Mouse (Mus musculus): ENCODE results near the gene Ssr2.
A peak's percentile ranks its signal among the peaks of the same experiment; 100 is the strongest.
"Not testable (repeated sequence)": the region's sequence is repeated elsewhere in the genome, so short reads cannot be mapped to it uniquely, and the experiment has no call there.

Gene Ssr2

DNA sequence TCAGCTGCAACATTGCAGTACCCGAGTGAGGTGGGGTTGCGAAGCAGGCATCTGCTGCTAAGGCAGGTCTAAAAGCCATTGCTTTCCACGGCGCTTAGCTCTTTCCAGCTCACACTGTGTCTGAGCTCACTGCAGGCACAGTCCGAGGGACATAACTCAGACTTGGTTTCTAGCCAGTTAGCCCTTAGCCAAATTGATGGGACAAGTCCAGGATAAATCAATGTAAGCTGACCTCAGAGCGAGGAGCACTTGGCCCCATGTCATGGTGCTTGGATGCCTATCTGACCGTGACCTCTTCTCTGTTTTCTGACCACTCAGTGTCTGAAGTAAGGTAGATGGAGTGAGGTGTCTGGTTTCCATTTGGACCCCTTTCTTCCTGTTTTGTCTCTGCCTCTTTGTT lies 11.7 kb upstream of the Ssr2 start:
- DNase-seq (ENCODE audit: low spot score in 2 of 2) = no peak

DNA sequence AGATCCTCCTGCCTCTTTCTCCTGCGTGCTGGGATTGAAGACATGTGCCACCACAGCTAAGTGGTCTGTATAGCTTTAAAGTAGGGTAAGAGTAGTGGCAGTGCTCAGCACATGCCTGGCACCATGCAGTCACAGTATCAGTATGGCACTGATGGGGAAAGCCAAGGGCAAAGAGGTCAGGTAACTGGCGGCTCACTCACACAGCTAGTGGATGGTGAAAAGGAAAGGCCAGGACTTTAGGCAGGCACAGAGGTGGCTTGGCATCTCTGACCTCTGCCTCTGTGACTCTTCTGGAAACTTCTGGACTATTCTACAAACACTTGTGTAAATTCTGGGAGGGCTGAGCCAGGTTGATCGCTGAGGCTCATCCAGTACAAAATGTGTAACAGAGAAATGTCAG lies 9.6 kb upstream of the Ssr2 start:
- DNase-seq (ENCODE audit: low spot score in 2 of 2) = no peak

DNA sequence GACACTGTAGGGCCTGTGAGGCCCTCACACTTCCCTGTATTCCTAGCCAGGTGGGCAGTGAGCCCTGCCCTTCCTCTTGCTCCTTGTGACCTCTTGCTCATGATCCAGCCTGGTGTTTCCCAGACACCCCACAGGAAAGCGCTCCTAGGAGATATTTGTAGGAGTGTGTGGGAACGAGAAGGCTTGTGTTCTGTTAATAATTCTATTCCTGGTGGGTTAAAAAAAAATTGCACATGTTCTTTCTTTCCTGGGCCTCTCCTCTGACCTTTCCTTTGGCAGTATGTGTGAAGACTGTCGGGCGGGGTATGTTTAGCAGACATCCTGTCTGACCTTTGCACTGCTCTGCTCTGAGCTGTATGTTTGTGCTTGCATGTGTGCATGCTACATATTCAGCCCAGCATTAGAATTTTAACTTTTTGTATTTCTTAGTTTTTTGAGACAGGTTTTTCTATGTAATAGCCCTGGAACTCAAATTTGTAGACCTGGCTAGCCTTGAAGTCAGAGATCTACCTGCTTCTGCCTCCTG lies 9.1 kb upstream of the Ssr2 start:
- no peak for DNase-seq (ENCODE audit: low spot score in 2 of 2)

DNA sequence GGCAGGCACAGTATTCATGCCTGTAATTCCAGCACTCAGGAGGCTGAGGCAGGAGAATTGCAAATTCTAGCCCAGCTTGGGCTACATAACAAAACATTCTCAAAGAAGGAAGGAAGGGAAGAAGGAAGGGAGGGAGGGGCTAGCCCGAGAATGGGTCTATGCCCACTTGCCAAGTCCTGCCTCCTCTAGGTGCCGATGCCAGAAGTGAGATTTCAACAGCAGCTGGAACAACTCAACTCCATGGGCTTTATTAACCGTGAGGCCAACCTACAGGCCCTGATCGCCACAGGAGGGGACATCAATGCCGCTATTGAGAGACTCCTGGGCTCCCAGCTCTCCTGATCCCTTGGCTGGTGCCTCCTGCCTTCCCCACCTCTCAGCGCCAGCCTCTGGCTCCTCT lies 7.8 kb upstream of the Ssr2 start:
- no peak for DNase-seq (ENCODE audit: low spot score in 2 of 2)

- no peak for DNase-seq (ENCODE audit: low spot score in 2 of 2)
Observed at GRCm38 (mm10) chr3:88568615-88569014, 7.1 kb upstream of the Ssr2 start.

DNA sequence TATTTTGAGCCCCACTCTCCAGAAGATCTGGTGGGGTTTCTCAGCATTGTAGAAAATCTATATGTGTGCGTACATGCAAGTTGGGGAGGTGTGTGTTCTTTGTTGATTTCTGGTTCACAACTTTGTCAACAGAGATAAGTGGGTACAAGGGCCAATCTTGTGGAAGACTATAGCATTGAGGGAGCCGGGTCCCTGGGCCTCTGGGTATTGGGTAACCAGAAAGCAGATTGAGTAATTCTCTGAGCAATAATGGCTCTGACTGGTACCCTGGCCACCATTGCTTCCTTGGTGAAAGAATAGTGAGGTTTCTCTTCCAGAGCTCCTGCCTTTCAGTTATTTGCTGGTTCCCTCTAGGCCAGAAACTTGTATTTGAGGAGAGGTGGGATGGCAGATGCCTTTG lies 6.6 kb upstream of the Ssr2 start:
- DNase-seq (ENCODE audit: low spot score in 2 of 2) = no peak

GRCm38 (mm10) chr3:88569694-88570093 lies 6.0 kb upstream of the Ssr2 start:
- DNase-seq (ENCODE audit: low spot score in 2 of 2) = no peak

GRCm38 (mm10) chr3:88570341-88570740 lies 5.3 kb upstream of the Ssr2 start:
- DNase-seq (ENCODE audit: low spot score in 2 of 2) = no peak

GRCm38 (mm10) chr3:88571856-88572255 lies 3.8 kb upstream of the Ssr2 start:
- DNase-seq (ENCODE audit: low spot score in 2 of 2) = no peak

GRCm38 (mm10) chr3:88572835-88573234 lies 2.8 kb upstream of the Ssr2 start:
- no peak for DNase-seq (ENCODE audit: low spot score in 2 of 2)

GRCm38 (mm10) chr3:88573810-88574209 lies 1.9 kb upstream of the Ssr2 start:
- no peak for DNase-seq (ENCODE audit: low spot score in 2 of 2)

DNA sequence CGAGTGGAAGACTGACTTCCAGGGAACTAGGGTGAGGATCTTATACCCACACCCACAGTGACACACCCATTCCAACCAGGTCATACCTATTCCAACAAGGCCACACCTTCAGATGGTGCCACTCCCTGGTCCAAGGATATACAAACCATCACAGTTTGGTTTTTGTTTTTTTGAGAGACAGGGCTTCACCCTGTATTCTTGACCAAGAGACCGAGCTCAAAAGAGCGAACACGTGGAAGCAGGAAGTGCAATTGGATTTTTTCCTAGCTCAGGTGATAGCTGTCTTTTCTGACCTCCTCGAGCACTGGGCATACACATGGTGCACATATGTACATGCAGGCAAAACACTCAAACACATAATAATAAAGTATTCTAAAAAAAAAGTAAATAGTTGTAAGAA lies 2.2 kb downstream of the Ssr2 start:
- not testable (repeated sequence) for DNase-seq (ENCODE audit: low spot score in 2 of 2)

- DNase-seq (ENCODE audit: low spot score in 2 of 2) = no peak
Observed at GRCm38 (mm10) chr3:88578498-88579424, 3.1 kb downstream of the Ssr2 start.

DNA sequence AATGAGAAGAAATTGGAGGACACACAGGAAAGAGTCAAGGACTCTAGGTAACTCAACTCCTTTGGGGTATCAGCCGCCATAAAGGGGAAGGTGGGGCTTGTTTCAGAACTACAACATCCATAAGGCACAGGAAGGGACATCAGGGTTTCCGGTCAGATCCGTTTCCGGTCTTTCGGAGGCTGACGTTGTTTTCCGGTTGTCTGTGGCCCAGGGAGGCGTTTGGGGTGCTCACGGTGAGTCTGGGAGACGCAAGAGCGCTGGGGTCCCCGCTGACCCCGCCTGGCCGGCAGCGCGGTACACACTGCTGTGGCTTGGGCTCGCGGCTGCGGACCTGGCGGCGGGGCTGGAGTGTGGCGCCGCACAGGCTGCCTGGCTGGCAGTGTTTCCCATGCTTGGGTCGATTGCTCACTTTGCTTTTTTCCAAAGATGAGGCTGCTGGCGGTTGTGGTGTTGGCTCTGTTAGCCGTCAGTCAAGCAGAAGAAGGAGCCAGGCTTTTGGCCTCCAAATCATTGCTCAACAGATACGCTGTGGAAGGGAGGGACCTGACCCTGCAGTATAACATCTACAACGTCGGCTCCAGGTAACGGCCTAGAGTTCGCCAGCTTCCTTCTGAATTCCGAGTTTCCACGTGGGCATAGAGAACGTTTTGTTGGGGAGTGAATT lies 3.9 kb downstream of the Ssr2 start:
- peak in 1 of 2 experiments; percentile 69 for DNase-seq (ENCODE audit: low spot score in 2 of 2)

- no peak for DNase-seq (ENCODE audit: low spot score in 2 of 2)
Observed at GRCm38 (mm10) chr3:88585769-88586168, 10.1 kb downstream of the Ssr2 start.

- DNase-seq (ENCODE audit: low spot score in 2 of 2) = no peak
Observed at GRCm38 (mm10) chr3:88586640-88587039, 11.0 kb downstream of the Ssr2 start.

DNA sequence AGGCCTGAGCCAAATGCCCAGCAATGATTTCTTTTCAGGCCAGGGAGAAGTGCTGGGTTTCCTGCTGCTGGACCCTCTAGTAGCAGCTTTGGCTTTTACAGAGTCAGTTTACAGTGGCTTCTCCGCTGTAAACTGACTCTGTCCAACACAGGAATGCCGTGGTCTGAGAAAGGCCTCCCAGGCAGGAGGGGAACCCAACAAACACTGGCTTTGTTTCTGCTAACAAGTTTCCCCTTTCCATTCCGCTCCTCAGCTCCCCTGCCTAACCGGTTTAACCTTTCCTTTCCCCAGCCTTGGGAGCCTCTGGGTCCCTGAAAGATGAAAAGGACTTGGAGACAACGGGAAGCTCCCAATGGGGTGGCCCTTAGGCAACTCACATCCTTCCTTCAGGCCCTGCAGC lies 14.6 kb downstream of the Ssr2 start:
- no peak for DNase-seq (ENCODE audit: low spot score in 2 of 2)

DNA sequence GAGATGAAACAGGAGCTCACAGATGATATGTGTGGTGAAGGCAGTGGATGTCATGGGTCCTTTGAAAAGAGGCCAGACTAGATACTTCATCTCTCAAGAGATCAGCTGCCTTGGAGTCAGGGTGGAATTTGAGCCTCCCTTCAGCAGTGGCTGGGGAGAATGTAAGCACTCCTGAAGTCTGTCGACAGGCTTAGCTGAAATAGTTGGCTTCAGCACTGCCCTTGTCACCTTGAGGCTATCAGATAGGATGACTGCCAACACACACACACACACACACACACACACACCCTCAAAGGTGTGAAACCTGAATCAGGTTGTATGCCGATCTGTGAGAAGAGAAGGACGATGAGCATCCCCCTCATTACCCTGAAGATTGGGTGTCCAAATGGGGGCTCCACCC lies 15.4 kb downstream of the Ssr2 start:
- DNase-seq (ENCODE audit: low spot score in 2 of 2) = no peak

GRCm38 (mm10) chr3:88591950-88592731 lies 16.5 kb downstream of the Ssr2 start:
- DNase-seq (ENCODE audit: low spot score in 2 of 2) = no peak

DNA sequence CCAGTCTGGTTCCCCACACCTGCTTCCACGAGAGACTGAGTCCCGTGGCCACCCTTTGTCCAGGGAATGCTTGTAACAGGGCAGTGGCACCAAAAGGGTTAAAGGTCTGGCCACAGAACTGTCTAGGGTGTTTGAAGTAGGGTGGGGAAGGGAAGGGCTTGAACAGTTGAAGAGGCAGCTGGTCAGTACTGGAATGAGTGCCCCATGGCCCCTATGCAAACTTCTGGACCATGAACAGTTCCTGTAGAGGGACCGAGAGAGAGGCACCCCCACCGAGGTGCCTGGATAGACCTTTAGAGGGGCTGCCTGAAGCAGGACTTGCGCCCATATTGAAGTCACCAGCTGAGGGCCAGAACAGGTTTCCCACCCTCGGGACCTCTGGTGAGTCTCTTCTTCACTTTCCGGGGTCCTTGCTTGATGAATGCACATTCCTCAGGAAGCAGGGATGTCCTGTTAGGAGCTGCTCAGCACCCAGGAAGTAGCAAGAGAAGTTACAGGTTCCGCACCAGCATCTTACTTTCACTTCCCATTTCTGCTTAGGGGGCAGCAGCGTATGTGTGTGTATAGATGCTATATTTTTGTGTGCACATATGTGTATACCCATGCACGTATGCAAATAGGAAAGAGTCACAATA lies 17.4 kb downstream of the Ssr2 start:
- no peak for DNase-seq (ENCODE audit: low spot score in 2 of 2)

DNA sequence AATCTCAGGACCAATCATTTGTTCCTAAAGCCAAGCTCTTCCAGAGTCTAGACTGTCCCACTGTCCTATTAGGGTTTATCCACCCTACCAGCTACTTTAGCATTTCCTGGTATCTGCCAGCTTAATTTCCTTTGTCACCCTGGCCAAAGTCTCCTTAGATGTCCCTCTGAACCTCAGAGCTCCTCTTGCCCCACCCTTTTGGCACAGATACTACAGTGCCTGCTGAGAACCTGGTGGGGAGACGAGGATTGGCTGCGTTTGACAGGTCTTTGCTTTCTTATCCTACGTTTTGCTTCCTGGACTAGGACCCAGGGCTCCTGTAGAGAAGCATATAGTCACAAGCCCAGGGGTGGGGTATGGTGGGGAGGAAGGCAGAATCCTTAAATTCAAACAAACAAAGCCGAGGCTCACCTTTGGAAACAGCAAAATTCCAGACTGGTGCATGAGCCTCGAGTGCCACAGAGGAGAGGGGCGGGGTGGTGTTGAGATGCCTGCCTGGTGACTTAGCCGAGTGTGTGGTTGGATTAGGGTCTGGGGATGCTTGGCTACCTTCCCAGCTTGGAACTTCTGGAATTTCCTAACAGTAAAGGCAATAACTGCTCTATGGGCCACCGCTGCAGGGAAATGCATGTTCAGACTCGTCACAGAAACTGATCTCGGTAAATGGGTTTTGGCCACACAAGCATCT lies 18.4 kb downstream of the Ssr2 start:
- DNase-seq (ENCODE audit: low spot score in 2 of 2) = no peak

All from urinary bladder, postnatal 4 days (tissue).